Mouse (Mus musculus): ENCODE measurements around the gene Cacna1d.

GRCm38 (mm10) chr14:30092021-30092420 is 399.2 kb downstream of the Cacna1d start:
- no peak for TF ChIP-seq CTCF (IDR thresholded peaks at IDR 0.05; ENCODE audit: low read depth)
- no peak for TF ChIP-seq EP300 (IDR thresholded peaks at IDR 0.05; ENCODE audit: low read depth)

All from heart, postnatal 0 days (tissue).